Mouse (Mus musculus) C2C12 (cell line): ENCODE results near the gene Pdxk. TPM values are rescaled to one million over a fixed set of nuclear protein-coding genes. Genes with fewer than 3 reads are reported as not detected.
A peak's percentile ranks its signal among the peaks of the same experiment; 100 is the strongest.

Experiments
- H3K27me3 ChIP-seq: one replicate; pipeline ENCODE4 v1.6.1; 2011; ENCODE audit not compliant: control insufficient read depth, insufficient read depth, insufficient read length
- H3K36me3 ChIP-seq: one replicate; pipeline ENCODE4 v1.6.1; 2011; ENCODE audit not compliant: control insufficient read depth, insufficient read depth
- H3K4me3 ChIP-seq: one replicate; pipeline ENCODE4 v1.5.1; 2011; ENCODE audit warnings: mild to moderate bottlenecking, control low read depth; ENCODE audit not compliant: poor library complexity, insufficient read depth, severe bottlenecking
- H3K79me2 ChIP-seq: one replicate; pipeline ENCODE4 v1.6.1; 2011; ENCODE audit not compliant: control insufficient read depth, insufficient read depth
- H3K79me3 ChIP-seq: one replicate; pipeline ENCODE4 v1.6.1; 2011; ENCODE audit warnings: low read depth, control low read depth
- H3ac ChIP-seq: one replicate; pipeline ENCODE3; 2011; ENCODE audit warnings: low read depth; ENCODE audit not compliant: control insufficient read depth, insufficient read length
- CEBPB ChIP-seq: IDR thresholded peaks from one replicate; pipeline ENCODE4 v1.6.1; 2011; ENCODE audit warnings: low read depth, mild to moderate bottlenecking, control low read depth, moderate library complexity
- CTCF ChIP-seq: IDR thresholded peaks from one replicate; pipeline ENCODE4 v1.5.1; 2011; ENCODE audit not compliant: control insufficient read depth, insufficient read depth, insufficient read length
- FOSL1 ChIP-seq: IDR thresholded peaks from one replicate; pipeline ENCODE4 v1.8.0; 2011; ENCODE audit warnings: mild to moderate bottlenecking, low read length; ENCODE audit not compliant: poor library complexity, insufficient read depth, severe bottlenecking
- MAX ChIP-seq: IDR thresholded peaks from one replicate; pipeline ENCODE4 v1.6.1; 2011; ENCODE audit warnings: mild to moderate bottlenecking, control low read depth
- MYOD1 ChIP-seq: IDR thresholded peaks from one replicate; pipeline ENCODE4 v1.6.1; 2011; ENCODE audit warnings: low read depth; ENCODE audit not compliant: control insufficient read depth, insufficient read length
- MYOG ChIP-seq: IDR thresholded peaks from one replicate; pipeline ENCODE4 v1.6.1; 2011; ENCODE audit not compliant: control insufficient read depth, insufficient read length; ENCODE audit errors: extremely low read depth
- USF1 ChIP-seq: IDR thresholded peaks from one replicate; pipeline ENCODE4 v1.6.1; 2011; ENCODE audit warnings: low read depth, mild to moderate bottlenecking, control low read depth, moderate library complexity
- microRNA-seq: library from miRNA; unstranded; fragments of <30 nt; microRNA quantifications from one replicate; pipeline ENCODE4, GENCODE M21; 2019; ENCODE audit warnings: borderline microRNAs expressed
- polyA plus RNA-seq: library from polyadenylated mRNA; unstranded; fragments of >200 nt; fragmentation: generic; extraction: Trizol; gene quantifications from one replicate; pipeline ENCODE4 v1.2.1, GENCODE M21; 2012; ENCODE audit warnings: missing spikeins

The Pdxk gene
- polyA plus RNA-seq, 1 experiment = 10.6 TPM

GRCm38 (mm10) chr10:78390982-78391470 lies 73.7 kb downstream of the Pdxk start:
- Histone ChIP-seq H3K79me3 (no peaks in the 10 kb centered on the region), H3ac (no peak overlapping the region), H3K4me3 (no peak overlapping the region), H3K79me2 (no peaks in the 10 kb centered on the region), H3K27me3 (peaks cover 18% of the 10 kb centered on the region), H3K36me3 (no peaks in the 10 kb centered on the region)
- TF ChIP-seq FOSL1 = no peak
- no peak for TF ChIP-seq MYOG
- no peak for TF ChIP-seq CTCF
- TF ChIP-seq MYOD1 = no peak
- no peak for TF ChIP-seq MAX
- no peak for TF ChIP-seq CEBPB
- TF ChIP-seq USF1 = no peak

- Histone ChIP-seq H3K79me3 (no peaks in the 10 kb centered on the region), H3K4me3 (no peak overlapping the region), H3ac (peak overlapping the region; percentile 4), H3K36me3 (no peaks in the 10 kb centered on the region), H3K79me2 (no peaks in the 10 kb centered on the region), H3K27me3 (peaks cover 21% of the 10 kb centered on the region)
- TF ChIP-seq MYOG (no peak), FOSL1 (no peak), MAX (no peak), MYOD1 (no peak), USF1 (no peak), CEBPB (no peak), CTCF (no peak)
Observed at GRCm38 (mm10) chr10:78388216-78388980, 76.4 kb downstream of the Pdxk start.

Small RNA genes lying within 50 kb of the gene (microRNA-seq; reads per million reads assigned to microRNA genes)
- gene Mir6410 (not detected), gene Mir6907 (not detected), gene Mir6908 (not detected)

Other genes with a start within 250 kb of the Pdxk start
- 18.2 TPM for gene Trappc10, start 220.3 kb downstream of the Pdxk start, polyA plus RNA-seq
- gene Agpat3, start 112.5 kb downstream of the Pdxk start, polyA plus RNA-seq = 95.0 TPM
- gene Rrp1, start 51.9 kb downstream of the Pdxk start, polyA plus RNA-seq = 154 TPM
- gene Cstb, start 39.3 kb downstream of the Pdxk start, polyA plus RNA-seq = 355 TPM
- not detected for gene Olfr1358, start 52.5 kb upstream of the Pdxk start, polyA plus RNA-seq
- gene Ilvbl, start 109.4 kb upstream of the Pdxk start, polyA plus RNA-seq = 23.7 TPM
- 37.2 TPM for gene Syde1, start 127.0 kb upstream of the Pdxk start, polyA plus RNA-seq
- gene Olfr1357, start 153.1 kb upstream of the Pdxk start, polyA plus RNA-seq = not detected